Mouse (Mus musculus) right cerebral cortex, postnatal 10 days (tissue): Measurements from ENCODE around the gene Tcaf3.

Experiments
- DNase-seq, 2 experiments: peaks; one replicate each; pipeline ENCODE4 v3.0.0; 2021; ENCODE audit warnings: low spot score in 2 of 2

The Tcaf3 gene

DNA sequence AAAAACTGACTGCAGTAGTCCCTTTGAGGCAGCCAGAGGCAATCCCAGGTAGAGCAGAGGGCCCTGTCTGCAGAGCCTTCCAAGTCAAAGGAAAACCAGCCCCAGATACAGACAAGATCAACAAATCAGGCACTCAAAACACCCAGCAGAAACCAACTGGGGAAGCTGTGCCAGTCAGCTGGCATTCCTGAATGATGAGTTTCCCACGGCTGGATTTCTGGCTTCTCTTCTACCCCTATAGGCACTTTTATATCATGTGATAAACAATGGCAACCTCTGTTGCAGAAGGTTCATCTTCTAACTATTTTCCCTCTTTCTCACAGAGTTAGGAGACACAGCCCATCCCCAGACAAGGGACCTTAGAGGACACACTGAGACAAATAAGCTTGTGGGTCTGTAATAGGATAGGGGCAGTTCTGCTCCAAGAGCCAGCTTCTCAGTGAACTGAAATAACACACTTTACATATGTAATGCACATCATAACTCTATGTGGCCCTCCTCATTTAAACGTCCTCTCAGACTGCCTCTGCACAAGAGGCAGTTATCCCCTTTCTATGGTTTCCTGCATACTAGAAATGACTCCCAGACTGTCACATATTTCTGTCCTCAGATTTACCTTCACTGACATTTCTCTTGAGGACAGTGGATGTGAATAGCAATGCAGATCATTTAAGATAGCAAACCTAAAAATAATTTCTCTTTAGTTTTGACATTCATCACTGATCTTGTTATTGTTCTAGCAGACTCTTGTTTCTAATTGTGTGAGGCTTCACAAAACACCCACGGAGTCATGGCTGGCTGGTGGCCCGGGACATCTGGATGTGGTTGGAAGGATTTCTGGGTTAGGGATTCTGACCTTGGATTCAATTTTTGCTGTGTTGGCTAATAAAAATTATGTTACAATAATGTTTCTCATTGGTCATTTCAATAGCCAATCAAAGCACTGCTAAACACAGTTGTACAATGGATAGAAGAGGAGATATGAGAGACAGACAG is 55.2 kb downstream of the Tcaf3 start:
- DNase-seq = no peak

- no peak for DNase-seq
These were observed 56.8 kb downstream of the Tcaf3 start for GRCm38 (mm10) chr6:42540681-42541080.

GRCm38 (mm10) chr6:42539711-42540110 is 57.8 kb downstream of the Tcaf3 start:
- no peak for DNase-seq
